Mouse (Mus musculus) heart, postnatal 0 days (tissue): ENCODE measurements around the gene Vmn2r74. TPM values are rescaled to one million over a fixed set of nuclear protein-coding genes. Genes with fewer than 3 reads are reported as not detected.

Experiments
- ATAC-seq: fragments of 200-750 bp; cut with Nextera tagmentation; 2 replicates; pipeline ENCODE4 v1.8.0; 2017; ENCODE audit warnings: low read depth, moderate number of reproducible peaks, moderate library complexity; ENCODE audit not compliant: insufficient read depth
- DNase-seq: peaks from one replicate; pipeline ENCODE4 v3.0.0-alpha.2; 2016; ENCODE audit warnings: low spot score
- H3K27ac ChIP-seq: fragments of 300-500 bp; sonication (generic); 2 replicates; pipeline ENCODE4 v1.5.1; 2014; ENCODE audit warnings: low read depth, mild to moderate bottlenecking
- H3K27me3 ChIP-seq: fragments of 300-500 bp; sonication (generic); 2 replicates; pipeline ENCODE4 v1.6.1; 2014; ENCODE audit warnings: low read length, mixed read lengths; ENCODE audit not compliant: control insufficient read depth, insufficient read depth
- H3K36me3 ChIP-seq: fragments of 300-500 bp; sonication (generic); replicated peaks from 2 replicates; pipeline ENCODE4 v1.6.1; 2014; ENCODE audit warnings: low read length, mixed read lengths; ENCODE audit not compliant: control insufficient read depth, insufficient read depth
- H3K4me1 ChIP-seq: fragments of 300-500 bp; sonication (generic); 2 replicates; pipeline ENCODE4 v1.6.1; 2014; ENCODE audit warnings: antibody characterized with exemption; ENCODE audit not compliant: control insufficient read depth, insufficient read depth
- H3K4me2 ChIP-seq: fragments of 300-500 bp; sonication (generic); 2 replicates; pipeline ENCODE4 v1.6.1; 2014; ENCODE audit warnings: low read depth, mild to moderate bottlenecking, low read length, moderate library complexity
- H3K4me3 ChIP-seq: fragments of 300-500 bp; sonication (generic); 2 replicates; pipeline ENCODE4 v1.5.1; 2014; ENCODE audit warnings: low read depth, low read length
- H3K9ac ChIP-seq: fragments of 300-500 bp; sonication (generic); replicated peaks from 2 replicates; pipeline ENCODE4 v1.6.1; 2014; ENCODE audit warnings: low read depth, low read length, mixed read lengths
- H3K9me3 ChIP-seq: fragments of 300-500 bp; sonication (generic); replicated peaks from 2 replicates; pipeline ENCODE4 v1.6.1; 2016; ENCODE audit warnings: low read length; ENCODE audit not compliant: control insufficient read depth
- CTCF ChIP-seq: IDR thresholded peaks from 2 replicates; pipeline ENCODE4 v1.5.1; 2016; ENCODE audit warnings: antibody characterized with exemption, control low read depth, low read depth
- EP300 ChIP-seq: IDR thresholded peaks from 2 replicates; pipeline ENCODE4 v1.6.1; 2016; ENCODE audit warnings: antibody characterized with exemption, low read depth
- WGBS: fragments of 180-500 bp; shearing (Covaris S2); extraction: QIAGEN DNeasy Blood & Tissue Kit; methylation state at CpG from one replicate; pipeline ENCODE4 v1.1.7; 2014; 5-methylcytosine and 5-hydroxymethylcytosine counted together
- polyA plus RNA-seq: library from polyadenylated mRNA; unstranded; fragments of >200 nt; fragmentation: Nextera tagmentation; extraction: Ambion mirVana; gene quantifications from 2 replicates; pipeline ENCODE4 v1.2.1, GENCODE M21; 2015
- total RNA-seq: library from RNA; depleted of rRNA; stranded (reverse); fragments of >200 nt; gene quantifications from 2 replicates; pipeline ENCODE4 v1.2.3, GENCODE M21; 2014; ENCODE audit warnings: low replicate concordance; rRNA removed

Gene Vmn2r74
- total RNA-seq = not detected in 2 replicates
- polyA plus RNA-seq = not detected in 2 replicates

DNA sequence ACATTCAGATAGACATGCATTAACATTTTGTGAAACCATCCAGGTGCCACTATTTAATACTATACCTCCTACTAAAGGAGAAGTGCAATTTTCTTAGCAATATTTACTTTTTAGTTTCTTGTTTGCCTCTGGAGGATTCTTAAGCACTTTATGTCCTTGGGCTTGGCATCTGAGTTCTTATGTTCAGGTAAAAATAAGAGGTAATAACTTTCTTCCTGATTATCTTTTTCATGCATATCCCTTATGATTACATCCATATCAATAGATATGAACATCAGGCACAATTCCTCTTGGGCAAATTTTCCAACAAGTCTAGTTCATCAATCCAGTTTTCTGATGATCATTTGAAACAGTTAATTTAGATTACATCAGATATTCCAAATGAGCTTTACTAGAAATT lies at the start of gene Vmn2r74:
Gene Vmn2r74, minus strand, starts transcription at position 101 of the 400 bp plus-strand sequence.
- DNase-seq (no peak), ATAC-seq (no peak)
- TF ChIP-seq EP300 = no peak
- TF ChIP-seq CTCF = no peak
- Histone ChIP-seq H3K9me3 (0 out of 2 replicates have a peak, but pooled peaks cover 4% of the 10 kb centered on the region), H3K4me2 (no peak within 1 kb of the TSS), H3K4me3 (no peak within 1 kb of the TSS), H3K27ac (no peak within 1 kb of the TSS), H3K27me3 (no peaks in the 10 kb centered on the region), H3K4me1 (no peaks in the 10 kb centered on the region), H3K36me3 (no peaks in the 10 kb centered on the region), H3K9ac (no peak within 1 kb of the TSS)

DNA sequence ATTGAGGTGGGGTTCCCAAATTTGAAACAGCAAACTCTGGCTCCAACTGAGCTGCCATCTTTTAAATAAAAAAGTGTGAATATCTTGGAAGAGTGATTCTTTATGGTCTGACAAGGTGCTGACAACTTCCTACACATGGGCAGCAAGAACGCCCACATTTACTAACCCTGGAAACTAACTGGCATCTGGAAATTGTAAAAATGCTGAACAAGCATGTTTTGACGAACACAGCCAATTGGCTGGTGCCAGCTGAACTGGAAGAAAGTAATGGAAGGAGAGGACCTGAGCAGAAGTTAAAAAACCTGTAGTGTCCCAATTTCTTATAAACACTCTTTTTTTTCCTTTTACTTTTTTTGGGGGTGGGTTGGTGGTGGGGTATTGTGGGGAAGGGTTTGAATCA lies 46.1 kb upstream of the Vmn2r74 start:
- 70% methylated on average over 2 of the region's 2 CpGs for WGBS
- ATAC-seq (no peak), DNase-seq (no peak)
- H3K27ac ChIP-seq = no peak overlapping the region
- peaks cover 32% of the 10 kb centered on the region for H3K9me3 ChIP-seq
- no peak overlapping the region for H3K9ac ChIP-seq
- H3K4me3 ChIP-seq = no peak overlapping the region
- H3K27me3 ChIP-seq = no peaks in the 10 kb centered on the region
- no peak overlapping the region for H3K4me2 ChIP-seq
- no peaks in the 10 kb centered on the region for H3K36me3 ChIP-seq
- no peaks in the 10 kb centered on the region for H3K4me1 ChIP-seq
- TF ChIP-seq EP300 = no peak
- no peak for TF ChIP-seq CTCF

Other genes with a start within 250 kb of the Vmn2r74 start
- not detected in 2 replicates for gene Vmn2r72, start 206.5 kb downstream of the Vmn2r74 start, total RNA-seq
- not detected in 2 replicates for gene Vmn2r72, start 206.5 kb downstream of the Vmn2r74 start, polyA plus RNA-seq
- not detected in 2 replicates for gene Vmn2r73, start 85.4 kb downstream of the Vmn2r74 start, total RNA-seq
- not detected in 2 replicates for gene Vmn2r73, start 85.4 kb downstream of the Vmn2r74 start, polyA plus RNA-seq
- gene Vmn2r75, start 210.1 kb upstream of the Vmn2r74 start, total RNA-seq = not detected in 2 replicates
- not detected in 2 replicates for gene Vmn2r75, start 210.1 kb upstream of the Vmn2r74 start, polyA plus RNA-seq